Mouse (Mus musculus) retina, postnatal 7 days (tissue): Measurements from ENCODE around the gene Slc39a1.
A peak's percentile ranks its signal among the peaks of the same experiment; 100 is the strongest.

Experiments
- DNase-seq: peaks from one replicate; pipeline ENCODE4 v3.0.0-alpha.2; 2012; ENCODE audit warnings: low read depth, low spot score

The Slc39a1 gene

GRCm38 (mm10) chr3:90247960-90248745, at the start of gene Slc39a1:
Gene Slc39a1 (plus strand): TSS chr3:90248172.
- DNase-seq, result peak; percentile 89

DNA sequence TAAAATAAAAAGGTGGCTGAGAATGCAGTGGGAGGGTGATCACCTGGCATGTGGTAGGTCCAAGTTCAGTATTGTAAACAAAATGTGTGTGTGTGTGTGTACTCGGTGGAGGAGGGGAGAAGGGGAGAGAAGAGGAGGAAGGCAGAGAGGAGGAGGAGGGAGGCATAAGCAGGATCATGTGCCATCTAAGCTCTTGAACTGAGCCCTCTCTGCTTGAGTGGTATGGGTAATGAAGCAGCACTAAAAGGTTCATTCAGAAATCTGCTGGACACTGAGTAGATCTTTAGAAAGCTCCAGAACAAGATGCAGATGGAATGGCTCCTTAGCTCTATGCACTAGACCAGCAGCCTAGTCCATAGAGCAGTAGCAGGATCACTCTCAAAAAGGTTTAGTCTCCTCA, 45.1 kb upstream of the Slc39a1 start:
- DNase-seq, result no peak

DNA sequence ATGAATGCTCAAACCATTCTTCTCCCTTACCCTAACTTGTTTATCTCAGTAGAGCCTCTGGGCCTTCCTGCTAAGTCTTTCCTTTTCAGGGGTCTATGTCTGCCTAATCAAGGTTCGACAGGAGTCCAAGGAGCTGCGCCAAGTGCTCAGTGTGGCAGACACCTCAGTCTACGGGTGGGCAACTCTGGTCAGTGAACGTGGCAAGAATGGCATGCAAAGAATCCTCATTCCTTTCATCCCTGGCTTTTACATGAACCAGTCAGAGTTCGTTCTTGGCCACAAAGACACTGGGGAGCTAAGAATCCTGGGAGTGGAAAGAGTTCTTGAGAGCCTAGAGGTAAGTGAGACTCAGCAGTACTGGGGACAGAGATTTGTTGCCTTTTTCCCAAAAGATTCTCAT, 44.4 kb upstream of the Slc39a1 start:
- no peak for DNase-seq

GRCm38 (mm10) chr3:90204582-90204981, 43.4 kb upstream of the Slc39a1 start:
- no peak for DNase-seq

- no peak for DNase-seq
Observed at GRCm38 (mm10) chr3:90208662-90209061, 39.3 kb upstream of the Slc39a1 start.

DNA sequence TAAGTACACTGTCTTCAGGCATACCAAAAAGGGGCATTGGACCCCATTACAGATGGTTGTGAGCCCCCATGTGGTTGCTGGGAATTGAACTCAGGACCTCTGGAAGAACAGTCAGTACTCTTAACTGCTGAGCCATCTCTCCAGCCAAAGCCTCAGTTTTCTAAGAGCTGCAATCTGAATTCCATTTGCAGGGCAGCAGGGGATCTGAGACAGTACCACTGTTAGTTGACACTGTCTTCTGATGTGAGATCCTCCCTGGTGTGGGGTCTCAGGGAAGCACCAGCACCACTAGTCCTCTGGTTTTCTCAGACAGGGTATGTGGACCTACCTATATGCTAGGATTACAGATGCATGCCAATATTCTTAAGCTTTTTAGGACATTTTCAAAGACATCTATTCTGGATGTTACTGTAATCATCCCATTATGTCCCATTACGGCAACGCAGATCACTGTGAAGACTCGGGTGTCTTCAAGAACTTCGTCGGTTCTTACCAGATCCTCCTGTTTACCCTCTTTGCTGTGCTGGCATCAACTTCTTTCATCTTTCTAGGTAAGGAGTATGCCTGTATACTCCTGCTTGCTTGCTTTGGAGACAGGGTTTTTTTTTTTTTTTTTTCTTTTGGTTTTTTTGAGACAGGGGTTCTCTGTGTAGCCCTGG, 37.9 kb upstream of the Slc39a1 start:
- no peak for DNase-seq

DNA sequence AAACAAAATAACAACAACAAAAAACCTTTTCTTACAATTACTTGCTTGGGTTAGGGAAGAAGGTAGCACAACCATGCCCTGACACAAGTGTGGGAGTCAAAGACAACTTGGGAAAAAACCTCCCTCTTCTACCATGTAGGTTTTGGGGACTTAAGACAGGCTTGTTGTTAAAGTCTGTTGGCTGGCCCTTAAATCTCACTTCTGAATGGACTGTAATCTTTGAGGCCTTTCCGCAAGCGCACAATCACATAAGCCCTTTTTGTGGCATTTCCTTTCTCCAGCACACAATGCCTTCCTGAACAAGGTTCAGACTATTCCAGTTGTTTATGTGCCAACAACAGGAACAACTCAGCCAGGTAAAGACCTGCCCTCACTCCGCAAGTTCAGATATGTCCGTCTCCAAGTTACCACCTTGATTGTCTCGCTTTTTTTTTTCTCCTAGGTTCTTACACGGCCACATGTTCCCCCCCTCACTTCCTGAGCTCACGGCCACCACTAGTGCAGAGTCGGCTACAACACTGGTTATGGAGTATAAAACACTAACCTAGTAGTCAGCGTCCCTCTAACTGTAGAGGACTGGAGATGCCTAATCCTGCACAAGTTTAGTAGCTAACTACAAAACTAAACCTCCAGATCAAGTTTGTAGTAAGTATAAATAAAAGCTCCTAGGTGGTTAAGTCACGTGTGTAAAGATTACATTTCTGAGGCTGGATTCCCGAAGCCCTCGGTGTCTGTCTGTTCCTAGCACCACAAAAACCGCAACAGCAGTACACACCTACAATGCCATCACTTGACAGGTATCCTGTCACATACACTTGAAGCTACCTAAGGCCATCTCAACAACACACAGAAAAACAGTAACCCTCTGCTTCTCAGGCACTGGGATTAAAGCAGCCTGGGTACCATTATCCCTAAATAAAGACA, 36.2 kb upstream of the Slc39a1 start:
- no peak for DNase-seq

GRCm38 (mm10) chr3:90212723-90213122, 35.2 kb upstream of the Slc39a1 start:
- no peak for DNase-seq

DNA sequence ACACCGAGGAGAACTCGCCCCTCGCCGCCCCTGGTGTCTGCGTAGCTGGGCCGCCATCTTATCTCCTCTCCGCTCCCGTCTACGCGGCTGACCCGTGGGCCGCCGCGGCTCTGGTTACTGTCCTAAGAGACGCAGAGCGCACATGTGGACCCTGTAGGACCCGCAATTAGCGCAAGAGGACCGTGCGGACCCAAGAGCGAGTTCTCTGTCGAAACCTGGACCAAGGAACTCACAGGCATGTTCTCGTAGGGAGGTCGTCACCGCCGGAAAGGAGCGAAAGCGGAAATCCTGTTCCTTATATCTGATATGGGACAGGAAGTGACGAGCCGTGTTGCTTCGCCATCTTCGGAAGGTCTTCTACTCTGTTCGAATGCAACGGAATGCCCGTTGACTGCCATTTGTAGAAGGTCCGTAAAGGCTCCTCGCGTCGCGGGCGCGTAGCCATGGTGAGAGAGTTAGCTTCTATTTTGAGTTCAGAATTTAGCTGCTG, 34.5 kb upstream of the Slc39a1 start, which contains the start of the genes Rps27 and Rab13:
Gene Rps27 (minus strand): TSS at position 275 of the 490 bp plus-strand sequence.
Gene Rab13 (plus strand): TSS at position 319 of the 490 bp plus-strand sequence.
- peak; percentile 87 for DNase-seq

DNA sequence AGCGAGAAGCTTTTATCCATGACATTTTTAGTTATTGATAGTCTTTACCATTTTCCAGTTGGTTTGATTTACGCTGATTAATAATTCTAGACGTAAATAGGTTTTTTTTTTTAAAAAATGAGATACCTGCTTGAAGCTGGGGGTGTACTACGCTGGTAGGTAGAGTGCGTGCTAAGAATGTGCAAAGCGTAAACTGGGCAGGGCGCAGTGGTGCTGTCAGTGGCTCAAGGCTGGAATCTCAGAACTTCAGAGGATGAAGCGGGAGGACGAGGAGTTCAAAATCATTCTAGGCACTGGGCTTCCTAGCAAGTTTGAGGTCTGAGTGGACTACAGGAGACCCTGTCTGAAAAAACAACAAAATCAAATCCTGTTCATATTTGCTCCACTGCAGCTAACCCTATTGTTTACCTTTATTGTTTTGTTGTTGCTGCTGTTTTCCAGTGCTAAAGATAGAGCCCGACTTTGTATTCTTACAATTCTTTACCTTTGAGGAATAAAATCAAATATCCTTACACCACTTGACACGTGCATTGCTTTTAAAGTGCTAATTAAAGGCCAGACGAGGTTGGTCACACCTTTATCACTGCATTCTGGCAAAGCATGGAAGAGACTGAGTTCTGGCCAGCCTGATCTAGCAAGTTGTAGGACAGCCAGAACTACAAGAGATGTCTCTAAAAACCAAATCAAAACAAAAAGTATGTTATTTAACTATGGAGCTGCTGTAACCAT, 33.9 kb upstream of the Slc39a1 start:
- no peak for DNase-seq

GRCm38 (mm10) chr3:90215825-90216380, 32.1 kb upstream of the Slc39a1 start:
- DNase-seq, result no peak

- DNase-seq, result peak; percentile 31
Observed at GRCm38 (mm10) chr3:90220088-90220487, 27.9 kb upstream of the Slc39a1 start.

DNA sequence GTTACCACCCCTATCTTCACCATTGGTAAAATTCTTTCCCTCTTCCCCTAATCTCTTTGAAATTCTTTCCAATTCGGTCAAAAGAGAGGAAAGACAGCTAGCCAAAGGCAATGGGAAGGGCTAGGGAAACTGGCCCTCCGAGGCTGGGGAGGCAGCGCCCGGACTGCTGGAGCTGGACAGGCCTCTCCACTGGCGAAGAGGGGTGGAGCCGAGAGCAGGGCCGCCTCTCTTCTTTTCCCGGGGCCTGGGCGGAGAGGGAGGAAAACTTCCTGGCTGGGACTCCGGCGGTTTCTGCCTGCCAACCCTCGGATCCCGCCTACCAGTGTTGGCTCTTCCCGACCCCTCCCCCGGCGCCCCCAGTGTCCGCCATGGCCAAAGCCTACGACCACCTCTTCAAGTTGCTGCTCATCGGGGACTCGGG, 27.4 kb upstream of the Slc39a1 start:
- DNase-seq, result no peak

DNA sequence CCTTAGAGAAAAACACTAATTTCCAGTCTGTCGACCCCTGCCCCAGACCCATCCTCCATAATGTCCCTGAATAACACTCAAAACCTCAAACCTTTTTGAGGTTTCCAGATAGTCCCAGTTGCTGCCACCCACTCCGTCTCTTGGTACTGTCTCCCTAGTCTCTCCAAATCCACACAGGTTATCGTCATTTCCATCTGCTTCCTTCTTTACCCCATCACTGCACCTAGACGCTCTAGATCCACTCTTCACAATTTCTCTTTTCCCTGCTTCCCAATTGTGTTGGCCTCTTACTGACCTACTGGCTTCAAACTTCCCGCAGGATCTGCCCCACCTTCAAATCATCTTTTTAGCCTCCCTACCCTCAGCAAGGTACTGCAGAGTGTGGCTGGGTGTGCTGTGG, 26.8 kb upstream of the Slc39a1 start:
- DNase-seq, result no peak

DNA sequence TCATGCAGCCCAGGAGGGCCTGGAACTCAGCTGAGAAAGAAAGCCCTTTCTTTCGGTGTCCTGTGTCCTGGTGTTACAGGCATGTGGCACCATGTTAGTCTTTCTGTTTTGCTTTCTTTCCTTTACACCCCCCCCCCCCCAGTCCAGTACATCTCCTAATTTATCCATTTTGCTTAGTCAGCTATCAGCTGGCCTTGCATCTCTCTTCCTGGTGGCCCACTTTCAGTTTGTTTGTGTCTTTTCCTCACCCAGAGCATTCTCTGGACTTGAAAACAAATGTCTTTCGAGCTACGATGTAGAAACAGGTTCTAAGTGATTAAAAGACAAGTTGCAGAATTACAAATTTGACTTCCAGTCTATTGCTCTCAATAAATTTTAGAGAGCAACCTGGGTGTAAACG, 25.5 kb upstream of the Slc39a1 start:
- DNase-seq, result no peak

DNA sequence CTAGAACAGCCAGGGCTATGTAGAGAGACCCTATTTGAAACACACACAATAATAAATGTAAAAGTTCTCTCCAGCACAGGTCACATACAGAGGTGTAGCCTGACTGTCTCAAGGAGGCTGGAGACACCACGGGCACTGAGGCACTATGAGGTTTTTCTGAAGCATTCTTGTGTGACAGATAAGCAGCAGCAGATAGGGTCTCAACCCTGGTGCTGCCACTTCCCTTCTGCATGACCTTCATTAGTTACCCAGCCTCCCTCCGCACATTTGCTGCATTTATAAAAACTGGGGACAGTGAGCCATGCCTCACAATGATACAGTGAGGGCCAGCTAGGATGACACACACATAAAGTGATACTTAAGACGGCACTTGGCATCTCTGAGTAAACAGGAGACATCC, 25.0 kb upstream of the Slc39a1 start:
- no peak for DNase-seq

DNA sequence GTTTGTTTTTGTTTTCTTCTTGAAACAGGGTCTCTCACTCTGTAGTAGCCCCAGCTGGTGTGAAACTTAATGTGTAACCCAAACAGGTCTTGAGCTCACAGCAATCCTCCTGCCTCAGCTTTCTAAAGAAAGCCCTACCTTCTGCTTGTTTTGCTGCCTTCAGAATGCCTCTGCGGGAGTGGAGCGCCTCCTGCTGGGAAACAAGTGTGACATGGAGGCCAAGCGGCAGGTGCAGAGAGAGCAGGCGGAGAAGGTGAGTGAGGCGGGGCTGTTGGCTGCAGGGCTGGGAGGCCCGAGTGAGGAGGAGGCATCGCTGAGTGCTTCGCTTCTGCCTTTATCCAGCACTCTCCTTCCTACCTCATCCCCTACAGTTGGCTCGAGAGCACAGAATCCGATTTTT, 23.6 kb upstream of the Slc39a1 start:
- DNase-seq, result no peak

DNA sequence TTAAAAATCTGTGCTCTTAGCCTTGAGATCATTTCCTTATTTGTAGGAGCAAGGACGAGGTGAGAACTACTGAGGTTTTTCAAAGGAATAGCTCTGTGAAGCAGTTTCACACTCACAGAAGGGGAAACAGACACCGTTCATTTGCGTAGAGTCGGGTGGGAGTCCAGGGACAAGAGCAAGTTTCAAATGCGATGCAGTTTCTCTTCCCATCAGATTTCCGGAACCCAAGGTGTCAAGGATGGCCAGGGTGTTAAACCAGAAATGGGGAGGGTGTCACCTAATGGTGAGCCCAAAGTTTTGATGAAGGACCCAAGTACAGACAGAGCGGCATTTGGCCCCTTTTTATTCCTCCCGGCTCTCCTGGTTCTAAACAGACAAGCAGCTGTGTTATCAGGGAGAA, 16.9 kb upstream of the Slc39a1 start:
- DNase-seq, result no peak

DNA sequence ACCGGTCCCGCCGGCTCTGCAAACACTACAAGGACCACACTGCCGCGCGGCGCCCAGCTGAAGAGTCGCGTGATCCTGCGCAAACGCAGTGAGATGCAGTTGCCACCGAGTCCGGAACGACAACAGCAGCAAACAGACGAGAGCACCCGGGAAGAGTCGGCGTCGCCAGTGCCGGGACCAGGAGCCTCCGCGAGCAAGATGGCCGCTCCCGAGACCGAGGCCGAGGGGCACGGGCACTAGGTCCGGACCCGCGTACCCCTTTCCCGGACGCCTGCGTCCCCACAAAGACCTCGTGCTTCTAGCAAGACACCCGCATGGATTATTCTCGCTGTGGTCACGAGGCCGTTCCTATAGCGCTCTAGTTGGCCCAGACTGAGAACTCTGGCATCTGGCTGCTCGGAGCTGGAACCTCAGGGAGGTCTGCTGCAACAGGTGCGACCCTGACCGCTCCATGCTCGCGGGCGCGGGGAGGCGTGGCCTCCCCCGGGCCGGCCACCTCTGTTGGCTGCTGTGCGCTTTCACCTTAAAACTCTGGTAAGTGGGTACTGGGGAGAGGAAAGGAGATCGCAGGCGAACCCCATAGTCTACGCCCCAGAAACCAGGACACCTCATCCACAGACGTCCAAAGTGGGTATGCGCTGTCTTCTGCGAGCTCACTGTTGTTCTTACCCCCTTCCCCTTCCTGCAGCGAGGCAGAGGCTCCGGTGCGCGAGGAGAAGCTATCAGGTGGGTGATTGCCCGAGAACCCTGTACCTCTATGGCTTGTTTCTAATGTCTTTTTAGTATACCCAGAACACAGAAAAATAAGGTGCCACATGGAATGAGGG, 16.3 kb upstream of the Slc39a1 start, which contains the start of gene Jtb:
Gene Jtb (plus strand): TSS at position 91 of the 827 bp plus-strand sequence.
- peak; percentile 89 for DNase-seq

- no peak for DNase-seq
Observed at GRCm38 (mm10) chr3:90241251-90241650, 6.7 kb upstream of the Slc39a1 start.
